Mouse (Mus musculus) heart, adult 2 months (tissue): Measurements from ENCODE around the gene Mthfsd. TPM values are rescaled to one million over a fixed set of nuclear protein-coding genes. Genes with fewer than 3 reads are reported as not detected.
A peak's percentile ranks its signal among the peaks of the same experiment; 100 is the strongest.

Source experiments
- DNase-seq, 2 experiments: peaks; one replicate each; pipeline ENCODE4 v3.0.0; 2021
- H3K27ac ChIP-seq: fragments of 200-600 bp; 2 replicates; pipeline ENCODE4 v1.8.1; 2022
- H3K27me3 ChIP-seq: fragments of 200-500 bp; 2 replicates; pipeline ENCODE4 v1.6.1; 2012; ENCODE audit warnings: mild to moderate bottlenecking, low read length, inconsistent platforms, mixed read lengths; ENCODE audit not compliant: control insufficient read depth, insufficient read depth
- H3K36me3 ChIP-seq: fragments of 200-500 bp; 2 replicates; pipeline ENCODE4 v1.6.1; 2012; ENCODE audit warnings: low read length, inconsistent platforms; ENCODE audit not compliant: control insufficient read depth, insufficient read depth
- H3K4me1 ChIP-seq: fragments of 200-500 bp; 2 replicates; pipeline ENCODE4 v1.6.1; 2011; ENCODE audit warnings: low read length; ENCODE audit not compliant: control insufficient read depth, insufficient read depth
- H3K4me3 ChIP-seq: fragments of 200-600 bp; 2 replicates; pipeline ENCODE4 v1.8.1; 2022
- H3K79me2 ChIP-seq: fragments of 200-500 bp; replicated peaks from 2 replicates; pipeline ENCODE4 v1.6.1; 2012; ENCODE audit warnings: mild to moderate bottlenecking, inconsistent platforms, low read length, moderate library complexity, mixed read lengths; ENCODE audit not compliant: control insufficient read depth, insufficient read depth
- H3K9ac ChIP-seq: fragments of 200-500 bp; 2 replicates; pipeline ENCODE4 v1.6.1; 2012; ENCODE audit warnings: low read depth, mild to moderate bottlenecking, control low read depth, inconsistent platforms, low read length, mixed read lengths
- CTCF ChIP-seq: fragments of 200-600 bp; IDR thresholded peaks from 2 replicates; pipeline ENCODE4 v1.8.1; 2022; ENCODE audit warnings: antibody characterized with exemption, mild to moderate bottlenecking, moderate library complexity
- EP300 ChIP-seq: fragments of 200-500 bp; IDR thresholded peaks from 2 replicates; pipeline ENCODE4 v1.6.1; 2011; ENCODE audit warnings: low read depth, low read length, control low read depth; ENCODE audit not compliant: insufficient read depth
- POLR2A ChIP-seq: fragments of 200-500 bp; IDR thresholded peaks from 2 replicates; pipeline ENCODE4 v1.6.1; 2011; ENCODE audit warnings: mild to moderate bottlenecking, low read depth, low read length, control low read depth; ENCODE audit not compliant: insufficient read depth
- WGBS: fragments of 180-500 bp; shearing (Covaris S2); methylation state at CpG from one replicate; pipeline ENCODE4 v1.1.7; 2018; 5-methylcytosine and 5-hydroxymethylcytosine counted together
- intact Hi-C: fragments of 180-260 bp; cut with DNase I; formaldehyde crosslinking; loops from one replicate; pipeline ENCODE4 v1.15.1; 2025
- polyA plus RNA-seq: library from polyadenylated mRNA; depleted of rRNA; stranded (reverse); fragments of >200 nt; gene quantifications from 2 replicates; pipeline ENCODE4 v1.2.3, GENCODE M21; 2012
- total RNA-seq, 2 experiments: library from RNA; stranded (reverse); gene quantifications; 2 replicates each; pipeline ENCODE4 v1.2.3; 2021

Mthfsd gene
- total and polyA plus RNA-seq, 3 experiments, result 12.8 to 26.4 (median 13.5) TPM

GRCm38 (mm10) chr8:121119635-121120455, 11.7 kb upstream of the Mthfsd start:
- peaks cover 20% of the 10 kb centered on the region for H3K27me3 ChIP-seq
- H3K9ac ChIP-seq, result no peak overlapping the region
- WGBS, result 51% methylated on average over 12 of the region's 12 CpGs
- H3K4me3 ChIP-seq, result no peak overlapping the region
- intact Hi-C loops, result no loop called here
- H3K36me3 ChIP-seq, result no peaks in the 10 kb centered on the region
- DNase-seq, result no peak
- H3K4me1 ChIP-seq, result no peaks in the 10 kb centered on the region; the same call in 1 of the 2 replicates
- no peak overlapping the region; the same call in none of the 2 replicates for H3K27ac ChIP-seq
- no peak for TF ChIP-seq POLR2A
- TF ChIP-seq EP300, result no peak
- TF ChIP-seq CTCF, result no peak
- no peaks in the 10 kb centered on the region for H3K79me2 ChIP-seq

- H3K27me3 ChIP-seq, result peaks cover 20% of the 10 kb centered on the region
- no peaks in the 10 kb centered on the region for H3K79me2 ChIP-seq
- no peaks in the 10 kb centered on the region; the same call in 1 of the 2 replicates for H3K4me1 ChIP-seq
- no peaks in the 10 kb centered on the region for H3K36me3 ChIP-seq
- H3K4me3 ChIP-seq, result 0 out of 2 replicates have a peak overlapping the region, but pooled peaks have one; percentile 23
- H3K27ac ChIP-seq, result no peak overlapping the region; the same call in 1 of the 2 replicates
- intact Hi-C loops, result no loop called here
- DNase-seq, result no peak
- 47% methylated on average over 18 of the region's 18 CpGs for WGBS
- H3K9ac ChIP-seq, result peak overlapping the region; percentile 45; the same call in 1 of the 2 replicates
- TF ChIP-seq CTCF, result no peak
- TF ChIP-seq POLR2A, result no peak
- TF ChIP-seq EP300, result no peak
Measured at GRCm38 (mm10) chr8:121118634-121119420, 10.6 kb upstream of the Mthfsd start.

- peaks cover 20% of the 10 kb centered on the region for H3K27me3 ChIP-seq
- H3K79me2 ChIP-seq, result no peaks in the 10 kb centered on the region
- peak overlapping the region; percentile 77 for H3K4me3 ChIP-seq
- WGBS, result 9% methylated on average over 28 of the region's 28 CpGs
- no peaks in the 10 kb centered on the region; the same call in 1 of the 2 replicates for H3K4me1 ChIP-seq
- no peak for TF ChIP-seq POLR2A
- no peak for TF ChIP-seq CTCF
- TF ChIP-seq EP300, result no peak
- intact Hi-C loops, result no loop called here
- H3K36me3 ChIP-seq, result no peaks in the 10 kb centered on the region
- H3K27ac ChIP-seq, result peak overlapping the region; percentile 5; the same call in 1 of the 2 replicates
- peak overlapping the region; percentile 83 for H3K9ac ChIP-seq
- DNase-seq, result no peak
Measured at GRCm38 (mm10) chr8:121117906-121118305, 9.7 kb upstream of the Mthfsd start.

- WGBS, result 1% methylated on average over 49 of the region's 62 CpGs
- no peaks in the 10 kb centered on the region for H3K36me3 ChIP-seq
- H3K27ac ChIP-seq, result peak overlapping the region; percentile 83
- no peaks in the 10 kb centered on the region; the same call in 1 of the 2 replicates for H3K4me1 ChIP-seq
- no peaks in the 10 kb centered on the region for H3K79me2 ChIP-seq
- intact Hi-C loops, result no loop called here
- H3K9ac ChIP-seq, result peak overlapping the region; percentile 83
- TF ChIP-seq CTCF, result peak; percentile 29
- TF ChIP-seq EP300, result no peak
- peaks cover 20% of the 10 kb centered on the region for H3K27me3 ChIP-seq
- peak in 1 of 2 experiments; percentile 55 for DNase-seq
- H3K4me3 ChIP-seq, result peak overlapping the region; percentile 77
Measured at GRCm38 (mm10) chr8:121117186-121117651, 9.0 kb upstream of the Mthfsd start.

GRCm38 (mm10) chr8:121116591-121117185, 8.5 kb upstream of the Mthfsd start:
- Histone ChIP-seq H3K27me3 (peaks cover 20% of the 10 kb centered on the region), H3K4me1 (no peaks in the 10 kb centered on the region; the same call in 1 of the 2 replicates), H3K36me3 (no peaks in the 10 kb centered on the region), H3K4me3 (peak overlapping the region; percentile 77), H3K79me2 (no peaks in the 10 kb centered on the region), H3K27ac (peak overlapping the region; percentile 83), H3K9ac (peak overlapping the region; percentile 83)
- DNase-seq, result peak in 1 of 2 experiments; percentile 56
- WGBS, result 3% methylated on average over 55 of the region's 55 CpGs
- TF ChIP-seq POLR2A (no peak), EP300 (no peak), CTCF (no peak)
- intact Hi-C loops, result no loop called here
